Mouse (Mus musculus) small intestine, adult 2 months (tissue): Measurements from ENCODE around the gene Rnasek. TPM values are rescaled to one million over a fixed set of nuclear protein-coding genes. Genes with fewer than 3 reads are reported as not detected.

Experiments used
- H3K27ac ChIP-seq: fragments of 200-500 bp; 2 replicates; pipeline ENCODE4 v1.5.1; 2012; ENCODE audit warnings: low read depth, low read length, control low read depth, inconsistent platforms; ENCODE audit not compliant: insufficient read depth
- H3K27me3 ChIP-seq: fragments of 200-500 bp; 2 replicates; pipeline ENCODE4 v1.6.1; 2012; ENCODE audit warnings: mild to moderate bottlenecking, moderate library complexity, low read length, inconsistent platforms; ENCODE audit not compliant: control insufficient read depth, insufficient read depth
- H3K36me3 ChIP-seq: fragments of 200-500 bp; 2 replicates; pipeline ENCODE4 v1.6.1; 2012; ENCODE audit warnings: mild to moderate bottlenecking, low read length, control low read depth, inconsistent platforms; ENCODE audit not compliant: control insufficient read depth, insufficient read depth
- H3K4me1 ChIP-seq: fragments of 200-500 bp; 2 replicates; pipeline ENCODE4 v1.6.1; 2012; ENCODE audit warnings: low read length, inconsistent platforms, mixed read lengths; ENCODE audit not compliant: control insufficient read depth, insufficient read depth, insufficient read length
- H3K4me3 ChIP-seq: fragments of 200-500 bp; 2 replicates; pipeline ENCODE4 v1.5.1; 2012; ENCODE audit warnings: low read depth, mild to moderate bottlenecking, control low read depth, inconsistent platforms, low read length, moderate library complexity
- CTCF ChIP-seq: fragments of 200-500 bp; IDR thresholded peaks from 2 replicates; pipeline ENCODE4 v1.5.1; 2012; ENCODE audit warnings: low read depth, mild to moderate bottlenecking, control low read depth, inconsistent platforms, low read length, moderate library complexity, mixed read lengths; ENCODE audit not compliant: insufficient replicate concordance, insufficient read length; ENCODE audit errors: extremely low read depth
- POLR2A ChIP-seq: fragments of 200-500 bp; IDR thresholded peaks from 2 replicates; pipeline ENCODE4 v1.6.1; 2012; ENCODE audit warnings: low read depth, mild to moderate bottlenecking, control low read depth, inconsistent platforms, low read length, moderate library complexity
- WGBS: fragments of 180-500 bp; shearing (Covaris S2); methylation state at CpG from one replicate; pipeline ENCODE4 v1.1.7; 2018; 5-methylcytosine and 5-hydroxymethylcytosine counted together
- polyA plus RNA-seq: library from polyadenylated mRNA; depleted of rRNA; stranded (reverse); fragments of >200 nt; gene quantifications from 2 replicates; pipeline ENCODE4 v1.2.3, GENCODE M21; 2012

The Rnasek gene
- polyA plus RNA-seq, 1 experiment = 182 TPM

- no peaks in the 10 kb centered on the region for H3K36me3 ChIP-seq
- TF ChIP-seq POLR2A = no peak
- H3K4me3 ChIP-seq = no peak overlapping the region
- H3K27ac ChIP-seq = no peak overlapping the region
- no peaks in the 10 kb centered on the region for H3K4me1 ChIP-seq
- no peaks in the 10 kb centered on the region for H3K27me3 ChIP-seq
- WGBS = 83% methylated on average over 3 of the region's 3 CpGs
Observed at GRCm38 (mm10) chr11:70278961-70279360, 39.3 kb upstream of the Rnasek start.

- H3K27ac ChIP-seq = no peak overlapping the region
- 66% methylated on average over 7 of the region's 7 CpGs for WGBS
Observed at GRCm38 (mm10) chr11:70271641-70272040, 32.0 kb upstream of the Rnasek start.

GRCm38 (mm10) chr11:70266405-70266804, 26.8 kb upstream of the Rnasek start:
- no peaks in the 10 kb centered on the region for H3K27me3 ChIP-seq
- TF ChIP-seq POLR2A (no peak), CTCF (no peak)
- no peaks in the 10 kb centered on the region for H3K4me1 ChIP-seq
- 83% methylated on average over 1 of the region's 1 CpGs for WGBS
- H3K27ac ChIP-seq = no peak overlapping the region
- no peaks in the 10 kb centered on the region for H3K36me3 ChIP-seq
- no peak overlapping the region for H3K4me3 ChIP-seq

More at GRCm38 (mm10) chr11:70271641-70272040, 32.0 kb upstream of the Rnasek start:
- Histone ChIP-seq H3K36me3 (no peaks in the 10 kb centered on the region), H3K27me3 (no peaks in the 10 kb centered on the region), H3K4me3 (no peak overlapping the region), H3K4me1 (no peaks in the 10 kb centered on the region)
- TF ChIP-seq POLR2A = no peak
- no peak for TF ChIP-seq CTCF

GRCm38 (mm10) chr11:70265819-70266218, 26.2 kb upstream of the Rnasek start:
- 75% methylated on average over 4 of the region's 4 CpGs for WGBS

GRCm38 (mm10) chr11:70265252-70265651, 25.6 kb upstream of the Rnasek start:
- no peak overlapping the region for H3K4me3 ChIP-seq
- TF ChIP-seq CTCF = no peak
- no peaks in the 10 kb centered on the region for H3K36me3 ChIP-seq
- 32% methylated on average over 3 of the region's 3 CpGs for WGBS
- H3K4me1 ChIP-seq = no peaks in the 10 kb centered on the region
- no peak overlapping the region for H3K27ac ChIP-seq
- no peaks in the 10 kb centered on the region for H3K27me3 ChIP-seq

More at GRCm38 (mm10) chr11:70265819-70266218, 26.2 kb upstream of the Rnasek start:
- no peaks in the 10 kb centered on the region for H3K4me1 ChIP-seq
- no peaks in the 10 kb centered on the region for H3K36me3 ChIP-seq
- TF ChIP-seq POLR2A (no peak), CTCF (no peak)
- H3K27me3 ChIP-seq = no peaks in the 10 kb centered on the region
- no peak overlapping the region for H3K4me3 ChIP-seq
- no peak overlapping the region for H3K27ac ChIP-seq

- Histone ChIP-seq H3K36me3 (no peaks in the 10 kb centered on the region), H3K27me3 (peaks cover 12% of the 10 kb centered on the region), H3K4me3 (no peak overlapping the region), H3K27ac (no peak overlapping the region), H3K4me1 (peaks cover 2% of the 10 kb centered on the region; the same call in 1 of the 2 replicates)
- 64% methylated on average over 4 of the region's 4 CpGs for WGBS
- TF ChIP-seq POLR2A (no peak), CTCF (no peak)
Observed at GRCm38 (mm10) chr11:70259035-70259434, 19.4 kb upstream of the Rnasek start.

- 1% methylated on average over 25 of the region's 25 CpGs for WGBS
- peak; percentile 14; the same call in 1 of the 2 replicates for TF ChIP-seq CTCF
- TF ChIP-seq POLR2A = no peak
- no peak within 1 kb of the TSS for H3K27ac ChIP-seq
- H3K36me3 ChIP-seq = no peaks in the 10 kb centered on the region
- peaks cover 2% of the 10 kb centered on the region for H3K4me1 ChIP-seq
- H3K4me3 ChIP-seq = peak within 1 kb of the TSS; percentile 45
- peaks cover 19% of the 10 kb centered on the region for H3K27me3 ChIP-seq
Observed at GRCm38 (mm10) chr11:70254931-70255531, 15.4 kb upstream of the Rnasek start, which contains the start of gene Alox12. Gene Alox12, minus strand, starts transcription at chr11:70255353.
